Comparison of ENCODE assay signal across 24 mouse cellular contexts in genomic region chr5:52882446-52882845, GRCm38 (mm10).
"Had no signal": no experiment of that assay in that cellular context is flagged by ENCODE, and none has a peak within 500 bp of the region (broad histone marks: within the 10 kb centered on the region; RNA-seq: fewer than 3 reads in every experiment).

No protein-coding gene starts in this region.

- H3K36me3 ChIP-seq: intestine, embryonic 15.5 days; kidney, embryonic 15.5 days; limb, embryonic 12.5 days; limb, embryonic 15.5 days; midbrain, embryonic 12.5 days; neural tube, embryonic 12.5 days; neural tube, embryonic 15.5 days had no signal

- H3K27ac ChIP-seq: intestine, embryonic 15.5 days; kidney, embryonic 15.5 days; limb, embryonic 12.5 days; limb, embryonic 15.5 days; liver, embryonic 14.5 days; midbrain, embryonic 12.5 days; neural tube, embryonic 12.5 days; neural tube, embryonic 15.5 days; stomach, postnatal 0 days had no signal

- DNase-seq: kidney, adult 11 months; kidney, adult 8-10 months; kidney, postnatal 10 days; kidney, postnatal 4 days; left cerebral cortex, postnatal 4 days; liver, postnatal 0 days; right cerebral cortex, adult 18-20 months; right cerebral cortex, postnatal 14 days; right cerebral cortex, postnatal 4 days; thymus, adult 2 months; thymus, postnatal 14 days; thymus, postnatal 4 days had no signal

- ATAC-seq: intestine, embryonic 15.5 days; liver, postnatal 0 days; midbrain, embryonic 16.5 days had no signal

- H3K4me3 ChIP-seq: intestine, embryonic 15.5 days; kidney, embryonic 15.5 days; limb, embryonic 12.5 days; limb, embryonic 15.5 days; megakaryocyte, embryonic 14.5 days; midbrain, embryonic 12.5 days; neural tube, embryonic 12.5 days; neural tube, embryonic 15.5 days had no signal

- H3K4me1 ChIP-seq: intestine, embryonic 15.5 days; kidney, embryonic 15.5 days; limb, embryonic 12.5 days; limb, embryonic 15.5 days; megakaryocyte, embryonic 14.5 days; midbrain, embryonic 12.5 days; neural tube, embryonic 12.5 days; neural tube, embryonic 15.5 days had no signal

- H3K9me3 ChIP-seq: intestine, embryonic 15.5 days; kidney, embryonic 15.5 days; limb, embryonic 15.5 days; neural tube, embryonic 12.5 days; neural tube, embryonic 15.5 days had no signal

- H3K4me2 ChIP-seq: intestine, embryonic 15.5 days; kidney, embryonic 15.5 days; limb, embryonic 12.5 days; limb, embryonic 15.5 days; liver, embryonic 11.5 days; midbrain, embryonic 12.5 days; neural tube, embryonic 12.5 days; neural tube, embryonic 15.5 days had no signal

- H3K27me3 ChIP-seq: intestine, embryonic 15.5 days; limb, embryonic 12.5 days; limb, embryonic 15.5 days; neural tube, embryonic 12.5 days had no signal

- H3K9ac ChIP-seq: intestine, embryonic 15.5 days; kidney, embryonic 15.5 days; limb, embryonic 12.5 days; limb, embryonic 15.5 days; liver, embryonic 14.5 days; liver, postnatal 0 days; midbrain, embryonic 12.5 days; neural tube, embryonic 12.5 days; neural tube, embryonic 15.5 days had no signal
